Mouse (Mus musculus): ENCODE data around the gene Spryd3. TPM values are rescaled to one million over a fixed set of nuclear protein-coding genes. Genes with fewer than 3 reads are reported as not detected.

Gene Spryd3
- polyA plus RNA-seq, 1 experiment from 2014 or later, result 15.7 TPM

DNA sequence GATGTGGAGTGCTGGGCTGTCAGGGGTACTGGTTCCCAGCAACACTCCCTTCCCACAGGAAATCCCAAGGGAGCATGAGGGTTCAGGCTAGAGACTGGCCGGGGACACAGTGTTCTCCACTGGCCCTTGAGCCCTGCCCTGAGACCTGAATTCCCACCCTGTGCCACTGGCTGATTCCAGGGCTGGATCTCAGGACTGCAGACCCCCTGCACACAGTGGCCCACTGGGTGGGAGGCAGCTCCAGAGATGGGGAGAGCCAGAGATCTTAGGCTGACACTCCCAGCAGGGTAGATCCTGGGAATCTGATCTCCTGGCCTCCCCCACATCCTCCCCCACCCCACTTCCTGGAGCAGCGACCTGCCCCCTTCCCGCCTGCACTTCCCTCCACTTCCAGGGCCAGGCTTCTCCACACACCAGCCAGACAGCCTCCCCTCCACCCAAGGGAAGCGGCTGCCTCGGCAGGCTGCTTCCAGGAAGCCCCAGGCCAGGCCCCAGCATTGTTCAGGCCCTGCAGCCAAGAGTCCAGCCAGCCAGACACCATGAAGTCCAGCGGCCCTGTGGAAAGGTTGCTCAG, 33.4 kb downstream of the Spryd3 start:
- Histone ChIP-seq H3K27me3 (peaks cover 15% of the 10 kb centered on the region; the same call in 1 of the 2 replicates), H3K4me1 (peaks cover 88% of the 10 kb centered on the region), H3K9ac (peak overlapping the region; percentile 61), H3K9me3 (no peaks in the 10 kb centered on the region), H3K27ac (peak overlapping the region; percentile 96), H3K4me3 (peak overlapping the region; percentile 41), H3K36me3 (0 out of 2 replicates have a peak, but pooled peaks cover 14% of the 10 kb centered on the region), H3K4me2 (replicated peaks) (peak overlapping the region; percentile 81)
- ATAC-seq (ENCODE audit: insufficient number of reproducible peaks, insufficient read depth, low FRiP score, low TSS enrichment), result no peak
- 4% methylated on average over 6 of the region's 6 CpGs for WGBS

DNA sequence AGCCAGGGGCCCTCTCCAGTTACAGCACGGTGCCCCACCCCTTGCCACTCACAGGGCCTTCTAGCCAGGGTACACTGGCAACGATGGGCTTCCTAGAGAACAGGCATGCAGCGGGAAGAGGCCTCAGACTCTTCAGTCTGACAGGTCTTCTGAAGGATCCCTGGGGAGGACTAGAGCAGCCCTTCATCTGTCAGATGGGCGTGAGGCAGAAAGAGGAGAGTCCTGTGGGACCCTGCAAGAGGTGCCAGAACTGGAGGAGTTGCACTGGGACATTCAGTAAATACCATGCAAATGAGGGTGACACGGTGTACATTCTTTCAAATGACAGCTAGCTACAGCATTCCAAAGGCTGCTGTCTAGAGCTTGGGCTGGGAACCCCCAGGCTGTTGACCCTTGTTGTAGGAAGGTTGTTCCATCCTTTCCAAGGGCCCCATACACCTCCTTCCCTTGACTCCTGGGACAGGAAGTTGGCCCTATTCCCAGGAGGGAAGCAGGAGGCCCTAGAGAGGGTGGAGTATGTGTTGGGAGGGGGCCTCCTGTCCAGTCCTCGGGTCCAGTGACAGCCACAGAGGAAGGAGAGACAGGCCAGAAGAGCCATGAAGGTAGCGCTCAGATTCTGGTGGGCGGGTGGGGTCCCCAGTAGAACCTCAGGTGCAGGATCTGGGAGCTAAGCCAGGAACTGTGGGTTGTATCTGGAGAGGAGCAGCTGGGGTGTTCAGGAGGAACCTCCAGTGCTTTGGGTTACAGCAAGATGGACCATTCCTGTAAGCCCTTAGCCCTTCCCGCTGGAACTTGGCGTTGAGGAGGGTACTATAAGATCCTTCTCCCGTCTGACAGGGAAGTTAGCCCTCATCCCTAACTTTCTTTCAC, 34.1 kb downstream of the Spryd3 start:
- Histone ChIP-seq H3K27me3 (peaks cover 15% of the 10 kb centered on the region; the same call in 1 of the 2 replicates), H3K9ac (peak overlapping the region; percentile 61; the same call in 1 of the 2 replicates), H3K9me3 (no peaks in the 10 kb centered on the region), H3K4me1 (peaks cover 90% of the 10 kb centered on the region), H3K4me2 (replicated peaks) (peak overlapping the region; percentile 81), H3K27ac (peak overlapping the region; percentile 96), H3K36me3 (peaks cover 18% of the 10 kb centered on the region; the same call in 1 of the 2 replicates), H3K4me3 (peak overlapping the region; percentile 41)
- 25% methylated on average over 11 of the region's 11 CpGs for WGBS
- no peak for ATAC-seq (ENCODE audit: insufficient number of reproducible peaks, insufficient read depth, low FRiP score, low TSS enrichment)

DNA sequence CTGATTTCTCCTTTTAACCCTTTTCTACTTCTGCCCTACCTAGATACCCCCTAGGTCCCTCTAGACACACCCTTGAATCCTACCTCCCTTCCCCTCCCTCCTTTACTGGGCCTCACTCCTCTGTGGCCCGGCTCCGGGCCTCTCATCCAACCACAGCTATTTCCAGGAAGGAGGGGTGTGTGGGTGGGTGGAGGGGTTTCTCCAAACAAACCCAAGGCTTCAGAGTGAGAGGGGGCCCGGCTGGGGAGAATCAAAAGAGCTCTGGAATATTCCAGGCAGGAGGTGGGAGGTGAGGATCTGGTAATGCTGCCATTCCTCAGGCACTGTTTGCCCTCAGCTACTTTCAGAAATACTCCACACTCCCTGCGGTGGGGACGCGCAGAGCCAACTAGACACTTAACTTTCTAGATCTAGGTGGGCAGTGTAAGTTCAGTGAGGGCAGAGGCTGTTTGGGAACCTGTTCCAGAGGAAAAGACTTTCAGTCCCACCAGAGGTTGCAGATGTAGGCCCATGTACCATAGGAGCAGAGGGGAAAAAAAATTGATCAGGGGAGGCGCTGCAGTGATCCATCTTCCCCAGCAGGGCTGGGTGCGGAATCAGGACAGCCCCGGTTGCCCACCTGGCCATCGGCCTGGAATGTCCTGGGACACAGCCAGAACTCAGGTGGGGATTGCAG, 34.9 kb downstream of the Spryd3 start:
- peak; percentile 57 for ATAC-seq (ENCODE audit: insufficient number of reproducible peaks, insufficient read depth, low FRiP score, low TSS enrichment)

DNA sequence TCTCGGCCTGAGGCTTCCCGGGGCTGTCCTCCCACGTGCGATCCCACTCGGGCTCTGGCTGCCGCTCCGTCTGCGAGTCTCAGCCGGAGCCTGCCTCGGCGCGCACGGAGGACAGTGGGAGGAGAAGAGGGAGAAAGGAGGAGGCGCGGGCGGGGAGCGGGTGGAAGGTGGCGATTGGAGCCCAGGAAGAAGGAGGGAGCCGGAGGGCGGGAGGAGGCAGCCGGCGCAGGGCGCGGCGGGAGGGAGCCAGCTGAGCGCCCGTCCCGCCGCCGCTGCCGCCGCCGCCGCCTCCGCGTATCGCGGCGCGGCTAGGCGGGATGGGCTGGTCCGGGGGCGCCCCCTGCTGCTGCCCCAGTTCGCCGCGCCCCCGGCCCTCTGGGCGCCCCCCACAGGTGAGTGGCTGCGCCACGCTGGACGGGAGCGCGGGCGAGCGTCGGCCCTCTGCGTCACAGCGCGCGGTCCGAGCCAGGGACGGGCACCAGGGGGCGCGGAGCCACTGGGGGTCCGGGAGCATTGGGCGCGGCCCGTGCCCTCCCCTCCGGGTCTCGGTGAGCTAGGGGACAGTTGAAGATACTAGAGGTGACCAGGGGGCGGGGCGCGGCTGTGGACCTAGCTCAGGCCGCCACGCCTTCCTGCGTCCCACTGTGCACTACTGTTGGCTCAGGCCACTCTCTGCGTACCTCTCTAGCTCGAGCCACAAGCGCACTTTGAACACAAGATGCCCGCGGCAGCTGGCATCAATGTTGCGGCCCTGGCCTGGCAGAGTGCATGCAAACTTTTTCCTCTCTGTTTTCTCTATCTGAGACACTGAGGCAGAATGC, 35.7 kb downstream of the Spryd3 start, which contains the start of gene Tns2:
Tns2 (plus strand) TSS at position 253 of the 821 bp plus-strand sequence.
- H3K27me3 ChIP-seq, result 0 out of 2 replicates have a peak, but pooled peaks cover 4% of the 10 kb centered on the region

More for the DNA sequence above, 34.9 kb downstream of the Spryd3 start:
- no peaks in the 10 kb centered on the region for H3K9me3 ChIP-seq
- H3K27me3 ChIP-seq, result peaks cover 12% of the 10 kb centered on the region; the same call in 1 of the 2 replicates
- peak overlapping the region; percentile 57 for H3K4me3 ChIP-seq
- H3K4me1 ChIP-seq, result peaks cover 84% of the 10 kb centered on the region
- peaks cover 24% of the 10 kb centered on the region for H3K36me3 ChIP-seq
- 15% methylated on average over 10 of the region's 10 CpGs for WGBS
- peak overlapping the region; percentile 96 for H3K27ac ChIP-seq
- H3K4me2 ChIP-seq (replicated peaks), result peak overlapping the region; percentile 81
- H3K9ac ChIP-seq, result peak overlapping the region; percentile 75

DNA sequence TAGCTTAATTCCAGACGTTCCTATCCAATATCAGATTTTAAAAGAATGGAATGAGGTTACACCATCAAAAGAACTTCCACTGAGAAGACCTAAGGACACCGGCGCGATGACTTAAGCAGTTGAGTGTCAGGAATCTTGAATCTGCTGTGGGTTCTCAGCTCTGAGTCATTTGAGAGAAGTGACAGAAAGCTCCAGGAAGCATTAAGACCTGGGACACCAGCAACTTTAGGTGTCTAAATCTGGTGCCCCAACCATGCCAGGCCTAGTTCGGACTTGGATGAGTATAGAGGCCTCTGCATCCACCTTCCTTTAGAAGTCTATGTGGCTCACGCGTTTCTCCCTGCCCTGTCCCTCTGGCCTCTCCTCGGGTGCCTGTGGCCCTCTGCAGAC, 36.3 kb downstream of the Spryd3 start:
- ATAC-seq (ENCODE audit: insufficient number of reproducible peaks, insufficient read depth, low FRiP score, low TSS enrichment), result no peak
- H3K27ac ChIP-seq, result peak overlapping the region; percentile 96
- peak overlapping the region; percentile 75 for H3K9ac ChIP-seq
- H3K9me3 ChIP-seq, result no peaks in the 10 kb centered on the region
- H3K4me2 ChIP-seq (replicated peaks), result peak overlapping the region; percentile 81
- H3K36me3 ChIP-seq, result peaks cover 32% of the 10 kb centered on the region
- 22% methylated on average over 8 of the region's 8 CpGs for WGBS
- peak overlapping the region; percentile 57 for H3K4me3 ChIP-seq
- peaks cover 70% of the 10 kb centered on the region for H3K4me1 ChIP-seq
- H3K27me3 ChIP-seq, result no peaks in the 10 kb centered on the region

More for the DNA sequence above, 35.7 kb downstream of the Spryd3 start, which contains the start of gene Tns2:
- Histone ChIP-seq H3K4me1 (peaks cover 76% of the 10 kb centered on the region), H3K9me3 (no peaks in the 10 kb centered on the region), H3K9ac (peak within 1 kb of the TSS; percentile 75), H3K27ac (peak within 1 kb of the TSS; percentile 96), H3K4me3 (peak within 1 kb of the TSS; percentile 57), H3K4me2 (replicated peaks) (peak within 1 kb of the TSS; percentile 81), H3K36me3 (peaks cover 30% of the 10 kb centered on the region)
- ATAC-seq (ENCODE audit: insufficient number of reproducible peaks, insufficient read depth, low FRiP score, low TSS enrichment), result peak; percentile 23
- under 1% methylated on average over 65 of the region's 82 CpGs for WGBS

DNA sequence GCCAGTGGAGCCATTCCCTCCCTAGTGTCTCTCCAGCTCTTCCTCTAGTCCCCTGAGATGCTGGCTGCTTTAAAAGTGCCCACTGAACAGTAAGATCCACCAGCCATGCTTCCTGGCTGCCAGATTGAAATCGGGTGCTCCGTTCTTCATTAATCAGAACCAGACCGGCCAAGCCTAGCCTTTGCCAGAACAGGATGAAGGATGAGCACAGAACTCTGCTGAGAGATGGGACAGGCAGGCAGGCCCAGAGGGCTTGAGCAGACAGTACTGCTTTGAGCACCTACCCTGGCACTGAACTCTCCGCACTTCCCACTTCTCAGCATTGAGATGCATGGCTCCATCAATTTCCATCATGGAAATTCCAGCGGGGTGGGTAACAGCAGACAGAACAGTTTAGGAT, 36.8 kb downstream of the Spryd3 start:
- Histone ChIP-seq H3K4me2 (replicated peaks) (peak overlapping the region; percentile 81), H3K4me1 (peaks cover 66% of the 10 kb centered on the region), H3K9me3 (no peaks in the 10 kb centered on the region), H3K27me3 (no peaks in the 10 kb centered on the region), H3K36me3 (peaks cover 37% of the 10 kb centered on the region), H3K4me3 (peak overlapping the region; percentile 57; the same call in 1 of the 2 replicates), H3K9ac (no peak overlapping the region), H3K27ac (peak overlapping the region; percentile 96)
- no peak for ATAC-seq (ENCODE audit: insufficient number of reproducible peaks, insufficient read depth, low FRiP score, low TSS enrichment)
- 24% methylated on average over 5 of the region's 5 CpGs for WGBS

DNA sequence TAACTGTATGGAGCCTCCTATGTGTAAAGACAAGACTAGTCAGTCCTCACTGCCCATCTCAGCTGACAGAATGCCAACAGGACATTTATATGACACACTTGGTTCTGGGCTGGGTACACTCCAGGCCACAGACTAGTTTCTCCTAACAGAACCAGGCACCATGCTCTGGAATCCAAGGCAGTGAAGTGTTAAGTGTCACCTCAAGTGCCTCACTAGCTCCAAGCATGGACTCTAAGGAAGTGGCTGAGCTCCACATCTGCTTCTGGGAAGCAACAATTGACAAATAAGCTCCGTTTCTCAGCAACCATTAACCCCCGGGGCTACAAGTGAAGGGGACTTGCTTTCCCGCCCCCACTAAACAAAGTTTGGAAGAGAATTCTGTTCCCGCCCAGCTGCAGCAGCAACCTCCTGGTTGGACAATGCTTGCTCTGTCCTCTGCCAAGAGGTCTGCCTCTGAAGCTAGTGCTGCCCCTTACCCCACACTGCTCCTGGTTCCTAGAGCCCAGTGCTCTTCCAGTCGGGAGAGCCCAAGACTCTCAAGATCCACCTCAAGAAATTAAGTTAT, 38.0 kb downstream of the Spryd3 start:
- H3K27me3 ChIP-seq, result no peaks in the 10 kb centered on the region
- H3K4me1 ChIP-seq, result peaks cover 54% of the 10 kb centered on the region
- no peak overlapping the region for H3K4me3 ChIP-seq
- no peaks in the 10 kb centered on the region for H3K9me3 ChIP-seq
- H3K27ac ChIP-seq, result peak overlapping the region; percentile 50; the same call in 1 of the 2 replicates
- peak overlapping the region; percentile 81 for H3K4me2 ChIP-seq (replicated peaks)
- H3K9ac ChIP-seq, result 0 out of 2 replicates have a peak overlapping the region, but pooled peaks have one; percentile 2
- H3K36me3 ChIP-seq, result peaks cover 49% of the 10 kb centered on the region
- WGBS, result 29% methylated on average over 5 of the region's 5 CpGs
- ATAC-seq (ENCODE audit: insufficient number of reproducible peaks, insufficient read depth, low FRiP score, low TSS enrichment), result no peak

DNA sequence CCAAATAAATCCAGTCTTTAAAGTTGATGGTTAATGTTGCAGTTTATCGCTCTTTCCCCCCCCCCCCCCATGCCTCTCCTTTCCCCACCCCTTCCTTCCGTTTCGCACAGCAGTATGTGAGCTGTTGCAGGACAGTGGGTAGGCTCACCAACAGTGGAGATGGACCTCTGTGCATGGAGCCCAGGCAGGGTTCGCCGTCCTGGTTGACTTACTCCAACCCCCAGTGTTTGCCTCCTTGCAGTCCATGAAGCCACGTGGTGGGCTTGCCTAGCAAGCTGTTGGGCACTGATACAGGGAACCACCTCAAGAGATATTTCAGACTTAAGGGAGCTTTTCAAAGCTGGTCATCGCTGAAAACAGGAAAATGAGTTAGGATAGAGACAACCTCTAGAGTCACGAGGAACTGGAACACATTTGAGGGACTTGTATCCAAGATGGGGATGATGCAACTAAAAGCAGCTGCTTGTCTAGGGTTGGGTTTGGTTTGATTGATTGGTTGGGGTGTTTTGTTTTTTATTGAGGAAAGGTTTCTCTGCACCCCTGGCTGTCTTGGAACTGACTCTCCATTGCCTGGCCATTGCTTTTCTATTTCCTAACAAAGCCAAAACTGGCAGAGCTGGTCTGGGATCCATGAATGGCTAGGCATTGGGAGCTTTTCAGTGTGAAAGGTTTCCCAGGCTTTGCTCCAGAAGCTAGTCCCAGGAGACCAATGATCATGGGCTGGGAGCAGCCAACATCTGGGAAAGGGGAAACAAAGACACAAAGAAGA, 38.7 kb downstream of the Spryd3 start:
- no peak overlapping the region for H3K4me3 ChIP-seq
- ATAC-seq (ENCODE audit: insufficient number of reproducible peaks, insufficient read depth, low FRiP score, low TSS enrichment), result no peak
- no peaks in the 10 kb centered on the region for H3K27me3 ChIP-seq
- H3K4me1 ChIP-seq, result peaks cover 47% of the 10 kb centered on the region
- WGBS, result 77% methylated on average over 8 of the region's 8 CpGs
- H3K36me3 ChIP-seq, result peaks cover 56% of the 10 kb centered on the region
- H3K9me3 ChIP-seq, result no peaks in the 10 kb centered on the region
- no peak overlapping the region for H3K4me2 ChIP-seq (replicated peaks)
- peak overlapping the region; percentile 50; the same call in 1 of the 2 replicates for H3K27ac ChIP-seq
- no peak overlapping the region for H3K9ac ChIP-seq

DNA sequence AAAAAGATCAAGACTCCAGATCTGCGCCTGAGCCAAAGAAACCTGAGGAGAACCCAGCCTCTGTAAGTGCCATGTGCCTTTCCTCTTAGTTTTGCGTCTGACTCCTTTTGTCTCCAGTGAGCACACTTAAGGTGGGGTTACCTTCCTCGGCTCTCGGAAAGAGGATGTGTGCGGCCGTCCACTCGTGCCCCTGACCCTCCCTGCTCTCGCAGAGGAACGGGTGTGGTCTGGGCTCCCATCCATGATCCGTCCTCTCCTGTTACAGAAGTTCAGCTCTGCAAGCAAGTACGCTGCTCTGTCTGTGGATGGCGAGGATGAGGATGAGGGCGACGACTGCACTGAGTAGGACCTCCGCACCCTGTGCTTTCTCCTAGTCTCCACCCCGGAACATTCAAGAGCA, 41.0 kb downstream of the Spryd3 start:
- Histone ChIP-seq H3K4me3 (no peak overlapping the region), H3K27me3 (no peaks in the 10 kb centered on the region), H3K27ac (no peak overlapping the region), H3K4me2 (replicated peaks) (no peak overlapping the region), H3K9ac (no peak overlapping the region), H3K36me3 (peaks cover 80% of the 10 kb centered on the region), H3K4me1 (peaks cover 28% of the 10 kb centered on the region), H3K9me3 (no peaks in the 10 kb centered on the region)
- ATAC-seq (ENCODE audit: insufficient number of reproducible peaks, insufficient read depth, low FRiP score, low TSS enrichment), result no peak
- WGBS, result 84% methylated on average over 16 of the region's 16 CpGs

DNA sequence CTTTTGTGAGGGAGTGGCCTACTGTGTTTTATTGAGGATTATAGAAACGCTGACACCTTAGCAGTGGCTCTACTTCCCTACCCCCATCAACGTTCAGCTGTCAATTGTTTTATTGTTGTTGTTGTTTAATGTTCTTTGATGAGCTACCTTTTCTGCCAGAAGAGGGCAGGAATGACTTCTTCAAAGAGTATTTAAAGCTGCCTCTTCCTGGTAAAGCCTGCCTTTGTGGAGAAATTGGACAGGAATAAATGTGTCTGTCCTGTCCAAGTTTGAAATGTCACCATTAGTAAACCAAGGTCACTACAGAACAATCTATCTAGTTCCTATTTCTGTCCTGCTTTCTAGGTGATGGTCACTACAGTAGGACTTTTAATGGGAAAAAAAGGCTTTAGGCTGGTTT, 41.9 kb downstream of the Spryd3 start:
- H3K4me2 ChIP-seq (replicated peaks), result no peak overlapping the region
- peaks cover 20% of the 10 kb centered on the region for H3K4me1 ChIP-seq
- H3K4me3 ChIP-seq, result no peak overlapping the region
- ATAC-seq (ENCODE audit: insufficient number of reproducible peaks, insufficient read depth, low FRiP score, low TSS enrichment), result no peak
- 69% methylated on average over 2 of the region's 2 CpGs for WGBS
- H3K9me3 ChIP-seq, result no peaks in the 10 kb centered on the region
- H3K36me3 ChIP-seq, result peaks cover 88% of the 10 kb centered on the region
- H3K27ac ChIP-seq, result no peak overlapping the region
- no peaks in the 10 kb centered on the region for H3K27me3 ChIP-seq
- no peak overlapping the region for H3K9ac ChIP-seq

Data from embryonic facial prominence, embryonic 12.5 days (tissue).